Mouse (Mus musculus) WW6 (cell line): Measurements from ENCODE around the gene Lpar3.
"Not testable (repeated sequence)": the region's sequence is repeated elsewhere in the genome, so short reads cannot be mapped to it uniquely, and the experiment has no call there.

Experiments
- DNase-seq: peaks from one replicate; pipeline ENCODE4 v3.0.0-alpha.2; 2013; ENCODE audit warnings: low read depth, low spot score

Gene Lpar3

GRCm38 (mm10) chr3:146209759-146210158, 11.0 kb upstream of the Lpar3 start:
- not testable (repeated sequence) for DNase-seq

DNA sequence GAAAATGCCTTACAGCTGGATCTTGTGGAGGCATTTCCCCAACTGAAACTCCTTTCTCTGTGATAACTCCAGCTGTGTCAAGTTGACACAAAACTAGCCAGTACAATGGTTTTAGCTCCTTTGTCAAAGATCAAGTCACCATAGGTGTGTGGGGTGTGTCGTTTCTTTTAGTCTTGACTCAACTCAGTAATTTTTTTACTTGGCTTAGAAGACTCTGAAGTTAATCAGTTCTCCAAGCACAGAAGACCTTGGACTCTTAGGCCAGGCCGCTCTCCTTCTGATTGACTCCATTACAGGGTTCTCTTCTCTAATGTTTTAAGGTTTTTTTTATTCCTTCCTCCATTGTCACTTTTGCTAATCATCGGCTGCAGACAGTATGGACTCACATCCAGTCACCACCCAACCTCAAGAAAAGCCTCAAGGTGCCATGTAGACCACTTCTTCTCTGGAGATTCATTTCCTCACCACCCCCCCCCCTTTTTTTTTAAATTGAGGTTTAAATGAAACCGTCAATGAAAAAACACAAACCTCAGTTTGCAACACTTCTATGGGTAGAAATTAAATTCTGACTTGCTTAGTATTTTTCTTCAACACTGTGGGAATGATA, 9.5 kb upstream of the Lpar3 start:
- no peak for DNase-seq

GRCm38 (mm10) chr3:146211964-146212363, 8.8 kb upstream of the Lpar3 start:
- no peak for DNase-seq

GRCm38 (mm10) chr3:146213336-146213735, 7.4 kb upstream of the Lpar3 start:
- no peak for DNase-seq

DNA sequence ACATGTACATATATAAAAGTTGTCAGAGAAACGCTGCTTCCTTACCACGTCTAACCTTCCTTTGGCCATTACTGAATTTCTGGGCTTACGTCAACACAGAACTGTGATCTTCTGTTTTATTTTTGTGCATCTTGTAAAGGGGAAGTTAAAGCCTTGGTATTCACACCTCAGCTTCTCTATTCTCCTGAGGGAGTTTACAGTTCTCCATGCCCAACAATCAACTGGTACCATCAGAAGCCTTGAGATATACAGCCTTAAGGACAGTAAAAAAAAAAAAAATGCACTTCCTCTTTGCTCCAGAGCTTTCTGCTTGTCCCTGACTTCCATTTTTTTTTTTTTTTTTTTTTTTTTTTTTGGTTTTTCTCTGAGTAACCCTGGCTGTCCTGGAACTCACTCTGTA, 4.2 kb upstream of the Lpar3 start:
- DNase-seq, result no peak

- DNase-seq, result no peak
Observed at GRCm38 (mm10) chr3:146224271-146224670, 3.5 kb downstream of the Lpar3 start.

DNA sequence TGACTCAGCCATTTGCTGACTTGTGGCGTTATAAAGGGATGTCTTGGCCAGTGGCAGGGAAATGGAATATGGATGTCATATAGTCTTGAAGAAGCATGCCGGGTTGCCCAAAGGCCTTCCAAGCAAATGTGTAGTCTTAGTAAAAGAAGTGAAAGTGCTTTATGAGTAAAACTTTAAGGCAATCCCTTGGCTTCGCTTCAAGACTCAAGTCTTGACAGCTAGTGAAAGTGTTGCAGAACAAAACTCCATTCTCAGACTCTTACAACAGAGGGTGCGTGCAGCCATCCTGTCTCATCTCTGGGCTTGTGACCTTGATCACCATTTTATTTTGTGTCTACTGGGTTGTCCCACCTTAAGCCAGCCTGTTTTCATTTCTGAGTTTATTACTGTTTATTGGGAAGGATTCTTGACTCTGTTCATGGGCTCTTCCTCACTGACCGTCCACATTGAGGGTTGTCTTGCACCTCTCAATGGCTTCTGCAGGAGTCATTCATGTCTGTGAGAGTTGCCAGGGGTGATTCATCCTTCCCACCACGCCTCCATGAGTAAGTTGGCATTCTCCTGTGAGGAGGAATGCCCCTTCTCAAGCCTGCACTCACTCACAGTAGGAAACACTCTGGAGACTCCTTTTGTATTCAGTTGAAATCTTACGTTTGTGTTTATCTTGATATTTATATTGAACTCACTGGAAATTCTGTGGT, 4.4 kb downstream of the Lpar3 start:
- DNase-seq, result no peak

GRCm38 (mm10) chr3:146227427-146227826, 6.7 kb downstream of the Lpar3 start:
- DNase-seq, result no peak

DNA sequence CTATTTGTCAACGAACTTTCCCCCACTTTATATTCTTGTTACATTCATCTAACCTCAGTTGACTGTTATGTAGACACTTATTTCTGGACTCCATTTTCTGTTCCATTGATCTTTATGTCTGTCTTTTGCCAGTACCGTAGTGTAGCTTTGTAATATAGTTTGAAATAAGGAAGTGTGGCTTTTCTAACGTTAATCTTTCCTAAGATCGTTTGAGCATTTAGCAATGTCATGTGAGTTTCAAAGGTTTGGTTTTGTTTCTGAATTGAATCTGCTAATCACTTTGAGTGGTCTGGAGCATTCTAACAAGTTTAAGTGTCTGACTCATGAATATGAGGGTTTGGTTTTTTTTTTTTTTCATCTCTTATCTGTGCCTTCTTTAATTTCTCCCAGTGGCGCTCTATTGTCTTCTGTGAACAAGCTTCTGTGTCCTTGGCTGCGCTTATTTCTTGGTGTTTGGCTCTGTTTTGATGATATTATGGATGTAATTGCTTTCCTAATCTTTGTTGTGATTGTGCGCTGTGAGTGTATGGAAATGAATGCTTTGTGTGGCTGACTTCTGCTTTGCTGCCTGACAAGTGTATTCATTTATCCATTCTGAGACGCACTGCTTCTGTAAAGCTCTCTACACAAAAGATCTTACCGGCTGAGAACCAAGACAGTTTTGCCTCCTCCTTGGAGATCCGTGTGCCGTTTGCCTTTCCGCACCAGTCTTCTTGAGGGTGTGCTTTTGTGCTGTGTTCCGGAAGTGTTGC, 8.0 kb downstream of the Lpar3 start:
- no peak for DNase-seq

- no peak for DNase-seq
Observed at GRCm38 (mm10) chr3:146232708-146233107, 11.9 kb downstream of the Lpar3 start.

GRCm38 (mm10) chr3:146233741-146234140, 13.0 kb downstream of the Lpar3 start:
- DNase-seq, result no peak

DNA sequence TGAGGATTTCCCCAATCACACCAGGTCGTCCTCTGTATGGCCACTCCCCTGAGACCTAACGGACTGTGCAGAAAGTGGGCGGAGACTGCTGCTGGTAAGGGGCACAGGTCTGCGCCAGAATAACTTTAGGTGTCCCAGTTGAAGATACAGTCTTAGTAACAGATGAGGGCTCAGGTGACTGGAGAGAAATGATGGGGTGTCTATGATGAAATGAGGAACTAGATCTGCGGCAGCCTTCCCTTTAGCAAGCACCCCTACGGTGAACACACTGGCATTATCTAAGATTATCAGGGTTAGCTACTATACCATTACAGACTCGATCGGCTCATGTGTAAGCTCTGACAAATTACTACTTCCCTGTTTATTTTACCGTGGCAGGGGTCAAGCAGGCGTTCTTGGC, 13.8 kb downstream of the Lpar3 start:
- DNase-seq, result no peak

DNA sequence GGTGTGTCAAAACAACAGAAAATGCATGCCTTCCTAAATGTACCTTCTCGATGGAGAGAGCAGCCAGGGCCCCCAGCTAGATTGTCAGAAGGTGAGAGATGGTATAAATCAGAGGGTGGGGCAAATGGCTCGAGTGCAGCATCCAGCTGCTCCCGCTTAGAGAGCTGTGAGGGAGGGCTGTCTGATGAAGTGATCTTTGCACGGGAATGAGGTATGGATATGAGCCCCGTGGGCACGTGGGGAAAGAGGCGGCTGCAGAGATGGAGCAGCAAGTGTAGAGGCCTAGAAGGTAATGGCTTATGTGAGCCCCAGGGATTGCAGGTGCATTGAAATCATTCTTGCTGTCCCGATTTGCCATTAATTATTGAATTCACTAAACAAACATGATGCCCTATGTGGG, 15.5 kb downstream of the Lpar3 start:
- no peak for DNase-seq

GRCm38 (mm10) chr3:146237676-146238075, 16.9 kb downstream of the Lpar3 start:
- DNase-seq, result no peak

DNA sequence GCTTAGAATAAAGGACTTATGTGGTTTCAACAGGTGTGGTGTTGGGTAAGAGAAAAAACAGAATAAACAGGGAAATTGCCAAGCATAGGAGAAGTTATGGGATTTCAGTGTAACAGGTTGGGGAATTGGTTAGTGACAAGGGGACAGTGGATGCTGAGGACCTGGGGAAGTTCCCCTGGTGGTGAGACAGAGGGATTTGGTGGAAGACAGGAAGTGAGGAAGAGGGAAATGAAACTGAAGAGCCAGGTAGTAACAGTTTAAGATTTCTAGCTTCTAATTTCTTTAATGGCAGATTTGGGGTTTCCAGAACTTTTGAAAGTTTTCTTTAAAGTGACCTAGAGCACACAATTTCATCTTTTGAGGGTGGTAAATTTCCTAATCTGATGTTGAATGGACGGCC, 23.9 kb downstream of the Lpar3 start:
- DNase-seq, result no peak

- DNase-seq, result no peak
Observed at GRCm38 (mm10) chr3:146246557-146246956, 25.8 kb downstream of the Lpar3 start.

DNA sequence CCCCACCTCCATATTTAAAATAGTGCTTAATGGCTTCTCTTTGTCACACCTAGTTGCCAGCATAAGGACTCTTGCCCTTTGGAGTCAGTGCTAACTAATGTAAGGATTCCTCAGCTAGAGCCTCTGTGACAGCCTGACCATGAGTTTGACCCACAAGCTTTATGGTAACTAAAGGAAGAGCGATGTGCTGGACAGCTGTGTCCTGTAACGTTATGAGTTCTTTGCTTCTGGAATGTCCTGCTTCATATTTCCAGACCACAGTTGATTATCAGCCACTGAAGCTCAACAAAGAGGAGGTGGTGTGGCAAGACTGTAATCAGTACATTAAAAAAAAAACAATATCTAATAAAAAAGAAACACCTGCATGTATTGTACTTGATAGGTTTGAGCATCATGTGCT, 26.2 kb downstream of the Lpar3 start:
- no peak for DNase-seq

GRCm38 (mm10) chr3:146249895-146250294, 29.1 kb downstream of the Lpar3 start:
- DNase-seq, result no peak

DNA sequence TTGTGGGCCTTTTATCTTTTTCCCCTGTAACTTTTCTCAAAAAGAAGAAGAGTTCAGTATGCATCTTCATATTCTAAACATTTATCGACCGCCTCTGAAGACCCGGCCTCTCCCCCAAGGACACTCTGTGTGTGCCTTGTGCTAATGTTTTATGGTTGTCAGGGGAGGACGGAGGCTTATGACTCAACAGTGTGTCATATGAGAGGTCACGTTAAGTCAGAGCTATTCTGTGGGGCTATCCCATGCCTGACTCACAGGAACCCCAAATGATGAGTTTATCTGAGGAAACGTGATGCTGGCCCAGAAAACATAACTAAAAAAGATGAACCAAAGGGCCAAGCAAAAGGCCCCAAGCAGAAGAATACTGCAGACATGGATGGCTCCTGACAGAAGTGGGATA, 31.0 kb downstream of the Lpar3 start:
- no peak for DNase-seq

DNA sequence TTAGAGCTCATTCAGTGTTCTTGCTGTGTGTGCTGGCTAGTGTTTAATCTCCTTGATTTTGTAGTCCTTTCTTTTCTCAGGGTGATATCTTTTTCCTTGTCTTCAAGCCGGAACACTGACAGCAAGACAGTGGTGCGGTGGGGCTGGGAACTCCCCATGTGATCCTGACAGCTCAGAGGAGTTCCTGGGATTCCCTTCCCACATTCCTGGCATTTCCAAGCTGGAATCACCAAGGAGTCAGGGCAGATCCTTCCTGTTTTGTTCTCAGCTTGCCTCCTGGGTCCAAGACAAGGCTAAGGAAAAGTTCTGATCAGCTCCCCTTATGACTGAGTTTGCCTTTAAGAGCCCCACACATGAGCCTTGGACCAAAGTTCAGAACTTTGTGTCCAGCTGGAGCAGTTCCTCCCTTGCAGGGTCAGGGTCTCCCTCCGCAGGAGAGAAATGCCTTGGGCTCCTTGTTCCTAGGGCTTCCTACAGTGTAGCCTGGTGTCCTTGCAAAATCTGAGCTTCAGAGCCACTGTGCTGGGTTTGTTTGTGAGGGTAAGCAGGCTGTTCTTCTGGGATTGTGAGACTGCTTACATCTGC, 33.1 kb downstream of the Lpar3 start:
- DNase-seq, result no peak

- DNase-seq, result no peak
Observed at GRCm38 (mm10) chr3:146255123-146255522, 34.4 kb downstream of the Lpar3 start.

DNA sequence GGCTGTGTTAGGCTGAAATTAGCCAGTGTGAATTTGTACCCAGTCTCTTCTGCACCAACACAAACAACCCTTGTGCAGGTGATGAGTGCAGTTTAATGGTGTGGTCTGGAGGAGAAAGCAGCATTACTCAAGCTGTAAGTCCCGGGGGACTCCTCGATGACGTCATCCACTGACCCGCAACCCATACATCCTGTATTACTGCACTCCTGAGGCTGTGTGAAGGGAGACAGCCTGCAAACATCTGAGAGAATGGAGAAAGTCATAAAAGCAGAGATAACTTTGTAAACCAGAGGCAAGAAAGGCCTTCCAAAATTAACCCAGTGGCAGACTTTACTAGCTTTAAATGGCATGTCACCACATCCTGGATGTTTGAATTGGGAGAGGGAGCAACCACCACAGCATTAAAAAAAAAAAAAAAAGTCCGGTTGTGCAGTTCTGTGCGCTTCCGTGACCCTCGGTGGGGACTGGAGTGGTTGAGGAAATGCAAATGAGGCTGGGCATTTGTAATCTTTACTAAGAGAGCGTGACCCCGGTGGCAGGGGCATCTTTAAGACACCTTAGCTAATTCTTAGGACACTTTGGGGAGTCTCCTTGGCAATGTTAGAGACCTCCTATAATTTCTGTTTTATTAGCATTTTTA, 36.8 kb downstream of the Lpar3 start:
- no peak for DNase-seq
